Mouse (Mus musculus) hindlimb bud, embryonic 11.5 days (tissue): Measurements from ENCODE around the gene Impg1.

Source experiments
- DNase-seq: peaks from one replicate; pipeline ENCODE4 v3.0.0-alpha.2; 2012; ENCODE audit warnings: low read depth, low spot score; ENCODE audit errors: extremely low spot score

Impg1 gene

GRCm38 (mm10) chr9:80286845-80287244, 178.4 kb downstream of the Impg1 start:
- no peak for DNase-seq

GRCm38 (mm10) chr9:80284539-80285174, 180.6 kb downstream of the Impg1 start:
- DNase-seq, result no peak

- DNase-seq, result no peak
Measured at GRCm38 (mm10) chr9:80282426-80282825, 182.9 kb downstream of the Impg1 start.

GRCm38 (mm10) chr9:80280724-80281123, 184.6 kb downstream of the Impg1 start:
- no peak for DNase-seq

GRCm38 (mm10) chr9:80277770-80278169, 187.5 kb downstream of the Impg1 start:
- no peak for DNase-seq

GRCm38 (mm10) chr9:80277157-80277556, 188.1 kb downstream of the Impg1 start:
- no peak for DNase-seq

GRCm38 (mm10) chr9:80275772-80276134, 189.5 kb downstream of the Impg1 start:
- no peak for DNase-seq

GRCm38 (mm10) chr9:80275053-80275771, 190.1 kb downstream of the Impg1 start:
- DNase-seq, result no peak

- DNase-seq, result no peak
Measured at GRCm38 (mm10) chr9:80272951-80273350, 192.3 kb downstream of the Impg1 start.

GRCm38 (mm10) chr9:80269596-80269995, 195.7 kb downstream of the Impg1 start:
- no peak for DNase-seq

- DNase-seq, result no peak
Measured at GRCm38 (mm10) chr9:80266507-80266906, 198.8 kb downstream of the Impg1 start.

- no peak for DNase-seq
Measured at GRCm38 (mm10) chr9:80266086-80266485, 199.2 kb downstream of the Impg1 start.
